Mouse (Mus musculus) kidney, postnatal 36 days (tissue): Measurements from ENCODE around the gene Trim67.

Source experiments
- DNase-seq, 2 experiments: peaks; one replicate each; pipeline ENCODE4 v3.0.0; 2021 to 2022; ENCODE audit warnings: mixed read lengths in 2 of 2

Gene Trim67

GRCm38 (mm10) chr8:124835848-124836247 is 43.0 kb downstream of the Trim67 start:
- no peak for DNase-seq

DNA sequence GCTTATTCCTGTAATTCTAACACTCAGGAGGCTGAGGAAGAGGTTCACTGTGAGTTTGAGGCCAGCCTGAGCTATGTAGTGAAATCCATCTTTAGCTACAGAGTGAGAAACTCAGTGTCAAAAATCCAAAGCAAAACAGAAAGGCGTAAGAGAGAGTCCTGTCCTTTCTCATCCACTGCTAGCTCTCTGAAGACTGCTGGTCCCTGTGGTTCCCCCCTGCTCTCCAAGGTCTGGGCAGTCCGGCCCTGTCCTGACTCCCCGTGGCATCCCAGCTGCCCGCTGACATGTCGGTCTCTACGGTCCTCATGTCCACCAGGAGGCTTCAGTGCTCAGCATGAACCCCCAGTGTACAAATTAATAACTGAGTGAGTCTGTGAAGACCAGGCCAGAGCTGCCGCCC is 43.4 kb downstream of the Trim67 start:
- no peak for DNase-seq

DNA sequence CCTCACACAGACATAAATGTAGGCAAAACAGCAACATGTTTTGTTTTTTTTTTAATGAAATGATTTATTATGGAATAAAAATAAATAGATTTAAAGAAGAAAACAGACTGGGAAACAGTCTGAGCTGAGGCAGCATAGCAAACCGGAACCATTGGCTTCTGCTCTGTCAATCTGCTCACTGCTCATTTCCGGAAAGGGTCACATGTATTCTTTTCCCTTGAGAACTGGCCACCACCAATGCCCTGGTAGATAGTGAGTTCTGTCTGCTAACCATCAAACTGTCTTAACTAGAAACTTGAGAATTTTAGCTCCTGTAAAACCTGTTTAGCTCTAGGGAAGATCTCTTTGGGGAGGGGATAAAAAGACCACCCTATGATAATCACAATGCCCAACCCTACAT is 44.0 kb downstream of the Trim67 start:
- DNase-seq: no peak

- no peak for DNase-seq
These were observed 45.1 kb downstream of the Trim67 start for GRCm38 (mm10) chr8:124837956-124838355.

GRCm38 (mm10) chr8:124839371-124839770 is 46.5 kb downstream of the Trim67 start:
- peak; percentile 50 to 66 for DNase-seq

GRCm38 (mm10) chr8:124840900-124841299 is 48.0 kb downstream of the Trim67 start:
- DNase-seq: no peak

DNA sequence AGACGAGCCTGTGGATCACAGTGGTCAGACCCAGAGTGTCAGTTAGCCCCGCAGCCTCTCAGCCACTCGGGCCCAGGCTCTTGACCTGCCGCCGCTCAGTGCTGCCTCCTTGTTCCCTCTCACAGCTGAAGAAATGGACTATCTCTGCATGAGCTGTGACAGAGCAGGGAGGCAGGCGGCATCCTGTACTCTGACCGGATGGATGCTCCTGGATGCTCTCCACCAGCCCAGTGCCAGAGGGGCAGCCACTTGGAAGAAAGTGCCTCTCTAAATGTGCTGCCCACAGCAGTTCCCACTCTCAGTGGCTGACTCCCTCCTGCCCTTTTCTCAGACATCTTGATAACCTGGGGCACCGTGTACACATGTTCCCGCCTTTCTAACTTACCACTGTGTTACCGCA is 48.9 kb downstream of the Trim67 start:
- DNase-seq: peak in 1 of 2 experiments; percentile 58

- DNase-seq: peak; percentile 41 to 61
These were observed 50.0 kb downstream of the Trim67 start for GRCm38 (mm10) chr8:124842929-124843328.

DNA sequence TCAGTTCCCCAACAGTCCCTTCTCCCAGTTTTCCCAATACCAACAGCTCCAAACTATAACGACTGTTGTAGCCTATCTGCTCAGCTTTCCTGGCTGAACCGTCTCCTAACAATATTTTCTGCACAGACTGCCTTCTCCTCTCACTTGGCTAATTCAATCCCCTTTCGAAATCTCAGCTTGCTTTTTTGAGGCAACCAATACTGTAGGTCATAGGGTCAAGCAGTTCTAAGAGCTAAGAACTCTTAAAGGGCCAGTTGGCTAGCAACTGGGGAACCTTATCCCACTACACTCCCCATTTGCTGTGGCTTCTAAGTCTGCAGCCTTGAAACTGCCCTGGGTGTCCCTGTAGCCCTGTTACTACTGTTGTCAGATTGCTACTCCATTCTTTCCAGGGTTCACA is 52.2 kb downstream of the Trim67 start:
- DNase-seq: no peak

DNA sequence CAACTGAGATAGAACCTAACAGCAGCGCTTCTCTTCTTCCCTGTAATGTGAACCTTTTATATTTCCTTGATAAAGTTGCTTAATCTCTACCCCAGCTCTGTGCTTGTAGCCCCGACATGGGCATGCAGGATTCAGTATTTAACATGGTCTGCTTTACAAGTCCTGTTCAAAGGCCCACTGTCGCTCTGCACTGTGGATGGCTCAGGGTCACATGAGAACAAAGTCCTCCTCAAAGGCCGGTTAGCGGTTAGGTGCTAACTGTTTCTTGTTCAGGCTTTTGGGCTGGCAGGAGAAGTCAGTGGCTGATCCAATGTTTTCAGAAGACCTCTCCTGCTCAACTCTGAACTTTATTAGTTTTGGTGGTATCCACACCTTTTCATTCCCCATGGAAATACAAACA is 52.7 kb downstream of the Trim67 start:
- DNase-seq: peak; percentile 47 to 53

- DNase-seq: no peak
These were observed 60.6 kb downstream of the Trim67 start for GRCm38 (mm10) chr8:124853511-124853910.

GRCm38 (mm10) chr8:124859466-124859865 is 66.6 kb downstream of the Trim67 start:
- DNase-seq: peak in 1 of 2 experiments; percentile 77

DNA sequence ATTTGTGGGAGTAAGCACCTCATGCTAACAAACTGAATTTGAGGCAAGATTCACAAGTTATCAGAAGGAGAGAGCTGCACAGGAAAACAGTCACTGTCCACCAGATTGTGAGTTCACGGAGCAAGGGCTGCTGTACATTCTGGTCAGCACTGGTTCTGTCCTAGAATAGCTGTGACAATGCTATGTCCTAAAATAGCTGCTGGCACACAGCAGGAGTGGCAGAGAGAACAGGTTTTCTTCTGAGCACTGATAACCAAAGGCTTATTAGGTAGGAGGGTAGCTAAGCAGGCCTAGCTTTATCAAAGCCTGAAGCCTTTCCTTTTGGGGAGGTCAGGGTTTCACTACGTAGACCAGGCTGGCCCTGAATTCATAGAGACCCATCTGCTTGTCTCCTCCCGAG is 67.3 kb downstream of the Trim67 start:
- DNase-seq: no peak

DNA sequence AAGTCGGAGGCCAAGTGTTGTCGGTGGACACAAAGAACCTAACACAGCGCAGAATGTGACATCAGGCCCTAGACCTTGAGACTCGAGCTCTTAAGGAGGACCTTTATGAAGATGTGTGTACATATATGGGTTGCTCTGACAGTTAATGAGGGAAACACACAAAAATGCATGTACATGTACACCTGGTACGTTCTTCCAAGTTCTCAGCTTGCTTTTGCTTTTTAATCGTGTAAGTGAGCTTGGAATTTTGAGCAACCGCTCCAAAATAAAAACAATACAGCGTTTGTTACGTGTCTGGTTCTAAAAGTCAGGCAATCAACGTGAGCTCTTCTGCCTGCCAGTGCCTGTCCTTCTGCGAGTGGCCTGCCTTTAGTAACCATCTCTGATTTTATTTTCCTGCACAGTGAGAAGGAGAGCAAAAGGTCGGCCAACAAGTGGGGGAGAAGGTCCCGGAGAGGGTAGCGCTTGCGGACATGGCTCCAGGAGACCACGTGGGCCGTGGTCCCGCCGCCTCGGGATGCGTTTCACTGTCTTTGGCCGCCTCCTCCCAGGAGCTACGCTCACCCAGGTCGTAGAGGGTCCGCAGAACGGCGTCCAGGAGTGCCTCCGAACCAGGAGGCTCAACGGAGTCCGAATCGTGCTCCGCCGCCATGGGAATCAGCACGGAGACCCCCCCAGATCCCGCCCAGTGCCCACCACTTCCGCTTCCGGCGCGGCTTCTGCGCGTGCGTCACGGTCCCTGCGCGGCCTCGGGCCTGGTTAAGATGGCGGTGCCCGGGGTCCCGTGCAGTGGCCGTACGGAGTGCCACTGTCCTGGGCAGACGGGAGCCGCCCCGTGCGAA is 69.7 kb downstream of the Trim67 start, which contains the start of the genes Gnpat and 2810004N23Rik:
Gene Gnpat, plus strand, starts transcription at position 713 of the 842 bp plus-strand sequence.
Gene 2810004N23Rik, minus strand, starts transcription at position 800 of the 842 bp plus-strand sequence.
- DNase-seq: peak; percentile 93 to 97

- DNase-seq: no peak
These were observed 70.3 kb downstream of the Trim67 start for GRCm38 (mm10) chr8:124863163-124863677.

DNA sequence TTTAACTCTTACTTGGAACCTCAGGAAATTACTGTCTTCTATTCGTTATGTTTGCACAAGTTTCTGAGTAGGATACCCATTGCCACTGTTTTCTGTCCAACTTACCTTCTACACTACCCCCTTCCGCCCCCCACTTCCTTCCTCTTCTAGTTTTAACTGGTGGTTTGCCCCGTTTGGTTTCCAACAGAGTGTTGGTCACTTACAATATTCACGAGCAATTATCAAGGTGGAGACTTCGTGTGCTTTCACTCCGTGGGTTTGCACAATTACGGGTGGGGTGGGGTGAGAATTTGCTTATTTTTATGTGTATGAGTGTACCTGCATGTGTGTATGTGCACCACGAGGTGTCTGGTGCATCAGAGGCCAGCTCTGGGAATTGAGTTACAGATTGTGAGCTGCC is 70.8 kb downstream of the Trim67 start:
- DNase-seq: no peak

DNA sequence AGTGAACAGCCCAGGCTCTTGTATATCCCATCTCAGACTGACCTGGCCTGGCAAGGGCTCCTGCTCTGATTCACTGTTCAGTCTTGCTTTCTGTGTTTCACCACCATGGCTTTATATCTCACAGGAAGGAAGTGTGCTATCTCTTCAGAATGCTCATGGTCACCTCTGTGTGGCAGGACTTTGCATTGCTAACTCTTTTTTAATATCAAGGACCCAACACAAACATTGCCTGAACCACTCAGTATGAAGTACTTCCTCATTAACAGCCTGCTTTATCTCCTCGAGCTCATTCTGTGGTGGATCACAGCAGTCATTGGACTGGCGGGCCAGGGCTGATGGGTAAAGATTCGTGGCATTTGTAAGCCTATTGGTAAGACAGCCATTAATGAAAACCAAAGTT is 73.8 kb downstream of the Trim67 start:
- DNase-seq: no peak

DNA sequence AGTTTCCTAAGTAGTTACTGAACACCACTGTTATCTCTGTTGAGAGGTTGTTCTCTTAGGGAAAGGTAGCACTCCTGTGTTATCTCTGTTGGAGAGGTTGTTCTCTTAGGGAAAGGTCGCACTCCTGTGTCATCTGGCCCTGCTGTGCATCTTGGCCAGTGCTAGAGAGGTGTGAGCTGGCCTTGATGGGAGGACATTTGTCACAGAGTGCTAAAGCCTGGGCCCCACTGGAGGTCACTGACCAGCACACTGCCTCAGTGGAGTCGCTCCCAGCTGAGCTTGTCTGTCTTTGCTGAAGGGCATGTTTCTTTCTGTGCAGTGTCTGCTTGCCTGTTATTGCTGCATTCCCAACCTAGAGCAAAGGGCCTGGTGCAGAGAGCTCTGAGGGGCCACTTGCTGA is 74.2 kb downstream of the Trim67 start:
- no peak for DNase-seq

- no peak for DNase-seq
These were observed 76.8 kb downstream of the Trim67 start for GRCm38 (mm10) chr8:124869708-124870107.

DNA sequence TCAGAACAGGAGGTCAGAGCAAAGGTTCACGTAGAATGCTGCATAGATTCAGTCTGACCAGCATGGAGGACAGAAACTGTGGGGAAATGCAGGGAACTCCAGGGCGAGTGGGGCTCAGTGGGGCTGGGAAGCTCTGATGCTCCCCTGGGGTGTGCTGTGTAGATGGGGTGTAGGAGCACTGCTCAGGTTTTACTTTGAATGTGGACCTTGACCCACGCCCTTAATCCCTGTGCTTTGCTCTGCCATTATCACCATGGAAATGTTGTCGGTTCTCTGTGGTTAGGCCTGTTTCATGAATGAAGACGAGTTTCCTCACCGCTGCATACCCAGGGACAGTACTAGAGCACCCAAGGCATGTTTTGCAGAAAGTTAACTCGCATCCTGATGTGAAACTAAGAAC is 78.6 kb downstream of the Trim67 start:
- DNase-seq: no peak

DNA sequence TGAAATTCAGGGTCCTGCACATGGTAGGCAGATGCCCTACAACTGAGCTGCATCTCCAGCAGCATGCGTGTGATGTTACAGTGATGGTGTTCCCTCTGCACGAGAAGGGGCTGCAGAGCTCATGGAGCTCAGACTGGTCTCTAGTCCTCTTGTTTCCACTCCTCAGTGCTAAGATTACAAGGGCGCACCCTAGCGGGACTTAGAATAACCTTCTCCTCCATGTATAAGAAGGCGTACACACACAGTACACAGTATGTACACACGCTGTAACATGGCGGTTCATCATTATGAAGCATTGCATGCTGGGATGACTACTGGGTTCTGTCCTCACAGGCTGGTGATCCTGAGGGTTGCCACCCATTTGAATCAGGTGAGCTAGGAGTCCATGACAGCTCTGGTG is 79.2 kb downstream of the Trim67 start:
- no peak for DNase-seq

DNA sequence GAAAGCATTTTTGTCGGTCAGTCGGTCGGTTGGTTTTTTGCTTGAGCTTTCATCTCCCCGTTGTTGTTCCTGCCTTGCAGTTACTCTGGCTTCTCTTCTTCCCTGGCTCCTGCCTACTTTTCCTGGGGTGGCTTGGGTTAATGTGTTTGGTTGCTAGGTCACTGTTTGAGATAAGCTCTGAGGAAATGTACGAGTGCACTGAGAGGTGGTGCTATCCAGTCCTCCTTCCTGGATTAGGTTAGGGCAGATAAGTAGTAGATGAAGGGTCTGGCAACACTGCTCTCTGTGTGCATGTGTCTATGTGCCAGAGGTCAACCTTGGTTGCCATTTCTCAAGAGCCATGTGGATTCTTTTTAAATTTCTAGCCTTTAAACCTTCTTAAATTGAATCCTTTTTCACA is 79.8 kb downstream of the Trim67 start:
- DNase-seq: no peak

- DNase-seq: no peak
These were observed 85.2 kb downstream of the Trim67 start for GRCm38 (mm10) chr8:124878141-124878540.

GRCm38 (mm10) chr8:124878946-124879526 is 86.1 kb downstream of the Trim67 start:
- DNase-seq: no peak
